Mouse (Mus musculus) intestine, embryonic 16.5 days (tissue): ENCODE data around the gene Sept9. TPM values are rescaled to one million over a fixed set of nuclear protein-coding genes. Genes with fewer than 3 reads are reported as not detected.

Source experiments
- ATAC-seq: fragments of 200-750 bp; cut with Nextera tagmentation; 2 replicates; pipeline ENCODE4 v1.8.0; 2017; ENCODE audit warnings: moderate TSS enrichment, moderate library complexity
- H3K27ac ChIP-seq: fragments of 300-500 bp; sonication (generic); 2 replicates; pipeline ENCODE4 v1.5.1; 2014; ENCODE audit warnings: mild to moderate bottlenecking, low read length
- H3K27me3 ChIP-seq: fragments of 300-500 bp; sonication (generic); replicated peaks from 2 replicates; pipeline ENCODE4 v1.6.1; 2014; ENCODE audit warnings: low read length, control low read depth, mixed read lengths; ENCODE audit not compliant: control insufficient read depth, insufficient read depth
- H3K36me3 ChIP-seq: fragments of 300-500 bp; sonication (generic); 2 replicates; pipeline ENCODE4 v1.6.1; 2014; ENCODE audit warnings: low read length, control low read depth; ENCODE audit not compliant: control insufficient read depth, insufficient read depth
- H3K4me1 ChIP-seq: fragments of 300-500 bp; sonication (generic); 2 replicates; pipeline ENCODE4 v1.6.1; 2014; ENCODE audit warnings: low read length, control low read depth, mixed read lengths; ENCODE audit not compliant: control insufficient read depth, insufficient read depth
- H3K4me2 ChIP-seq: fragments of 300-500 bp; sonication (generic); 2 replicates; pipeline ENCODE4 v1.6.1; 2014; ENCODE audit warnings: low read depth, low read length, control low read depth
- H3K4me3 ChIP-seq: fragments of 300-500 bp; sonication (generic); 2 replicates; pipeline ENCODE4 v1.5.1; 2014; ENCODE audit warnings: mild to moderate bottlenecking, low read length
- H3K9ac ChIP-seq: fragments of 300-500 bp; sonication (generic); 2 replicates; pipeline ENCODE4 v1.6.1; 2014; ENCODE audit warnings: low read depth, low read length
- H3K9me3 ChIP-seq: fragments of 300-500 bp; sonication (generic); 2 replicates; pipeline ENCODE4 v1.6.1; 2016; ENCODE audit warnings: low read length, control low read depth; ENCODE audit not compliant: control insufficient read depth
- WGBS: fragments of 180-500 bp; shearing (Covaris S2); extraction: QIAGEN DNeasy Blood & Tissue Kit; methylation state at CpG from one replicate; pipeline ENCODE4 v1.1.7; 2014; 5-methylcytosine and 5-hydroxymethylcytosine counted together
- polyA plus RNA-seq: library from polyadenylated mRNA; unstranded; fragments of >200 nt; fragmentation: Nextera tagmentation; extraction: Ambion mirVana; gene quantifications from 2 replicates; pipeline ENCODE4 v1.2.1, GENCODE M21; 2015

The Sept9 gene
- polyA plus RNA-seq, 1 experiment from 2014 or later: 183 TPM

- Histone ChIP-seq H3K4me3 (no peak overlapping the region), H3K9me3 (no peaks in the 10 kb centered on the region), H3K36me3 (peaks cover 11% of the 10 kb centered on the region), H3K4me2 (no peak overlapping the region), H3K27ac (peak overlapping the region; percentile 59; the same call in 1 of the 2 replicates), H3K9ac (0 out of 2 replicates have a peak overlapping the region, but pooled peaks have one; percentile 28), H3K27me3 (no peaks in the 10 kb centered on the region), H3K4me1 (peaks cover 78% of the 10 kb centered on the region)
- WGBS: 77% methylated on average over 4 of the region's 4 CpGs
- ATAC-seq: no peak
Measured at GRCm38 (mm10) chr11:117347256-117347655, 147.8 kb downstream of the Sept9 start.

- peak overlapping the region; percentile 39; the same call in 1 of the 2 replicates for H3K9ac ChIP-seq
- no peak for ATAC-seq
- H3K4me1 ChIP-seq: peaks cover 69% of the 10 kb centered on the region
- H3K27ac ChIP-seq: peak overlapping the region; percentile 75
- WGBS: 44% methylated on average over 10 of the region's 10 CpGs
- H3K4me2 ChIP-seq: no peak overlapping the region
- no peak overlapping the region for H3K4me3 ChIP-seq
- no peaks in the 10 kb centered on the region for H3K27me3 ChIP-seq
- H3K36me3 ChIP-seq: peaks cover 15% of the 10 kb centered on the region
- H3K9me3 ChIP-seq: no peaks in the 10 kb centered on the region
Measured at GRCm38 (mm10) chr11:117348429-117349103, 149.1 kb downstream of the Sept9 start.

GRCm38 (mm10) chr11:117349429-117350363 lies 150.2 kb downstream of the Sept9 start:
- peaks cover 18% of the 10 kb centered on the region for H3K36me3 ChIP-seq
- 29% methylated on average over 20 of the region's 20 CpGs for WGBS
- H3K4me2 ChIP-seq: no peak overlapping the region
- peak overlapping the region; percentile 75 for H3K27ac ChIP-seq
- ATAC-seq: no peak
- H3K4me1 ChIP-seq: peaks cover 58% of the 10 kb centered on the region
- H3K4me3 ChIP-seq: no peak overlapping the region
- no peaks in the 10 kb centered on the region for H3K9me3 ChIP-seq
- no peaks in the 10 kb centered on the region for H3K27me3 ChIP-seq
- peak overlapping the region; percentile 27 for H3K9ac ChIP-seq

GRCm38 (mm10) chr11:117350462-117351222 lies 151.2 kb downstream of the Sept9 start:
- Histone ChIP-seq H3K4me2 (no peak overlapping the region), H3K9me3 (0 out of 2 replicates have a peak, but pooled peaks cover 6% of the 10 kb centered on the region), H3K27me3 (no peaks in the 10 kb centered on the region), H3K9ac (peak overlapping the region; percentile 27; the same call in 1 of the 2 replicates), H3K4me1 (peaks cover 48% of the 10 kb centered on the region), H3K4me3 (no peak overlapping the region), H3K36me3 (peaks cover 28% of the 10 kb centered on the region), H3K27ac (no peak overlapping the region; the same call in 1 of the 2 replicates)
- no peak for ATAC-seq
- WGBS: 73% methylated on average over 11 of the region's 11 CpGs

- H3K4me3 ChIP-seq: no peak overlapping the region
- peaks cover 24% of the 10 kb centered on the region for H3K4me1 ChIP-seq
- 90% methylated on average over 11 of the region's 11 CpGs for WGBS
- H3K9ac ChIP-seq: no peak overlapping the region
- ATAC-seq: no peak
- H3K36me3 ChIP-seq: peaks cover 37% of the 10 kb centered on the region
- H3K9me3 ChIP-seq: 0 out of 2 replicates have a peak, but pooled peaks cover 6% of the 10 kb centered on the region
- H3K27ac ChIP-seq: no peak overlapping the region
- no peaks in the 10 kb centered on the region for H3K27me3 ChIP-seq
- H3K4me2 ChIP-seq: no peak overlapping the region
Measured at GRCm38 (mm10) chr11:117353126-117353525, 153.7 kb downstream of the Sept9 start.

GRCm38 (mm10) chr11:117354107-117354506 lies 154.6 kb downstream of the Sept9 start:
- H3K27ac ChIP-seq: no peak overlapping the region

GRCm38 (mm10) chr11:117356937-117357336 lies 157.5 kb downstream of the Sept9 start:
- H3K9ac ChIP-seq: no peak overlapping the region
- no peak for ATAC-seq
- H3K9me3 ChIP-seq: 0 out of 2 replicates have a peak, but pooled peaks cover 6% of the 10 kb centered on the region
- 57% methylated on average over 3 of the region's 3 CpGs for WGBS
- H3K4me2 ChIP-seq: no peak overlapping the region
- peaks cover 49% of the 10 kb centered on the region for H3K36me3 ChIP-seq
- H3K4me3 ChIP-seq: no peak overlapping the region
- H3K27ac ChIP-seq: no peak overlapping the region
- H3K27me3 ChIP-seq: no peaks in the 10 kb centered on the region
- peaks cover 3% of the 10 kb centered on the region; the same call in 1 of the 2 replicates for H3K4me1 ChIP-seq

More at GRCm38 (mm10) chr11:117354107-117354506, 154.6 kb downstream of the Sept9 start:
- Histone ChIP-seq H3K4me1 (peaks cover 16% of the 10 kb centered on the region), H3K4me2 (no peak overlapping the region), H3K9me3 (0 out of 2 replicates have a peak, but pooled peaks cover 6% of the 10 kb centered on the region), H3K9ac (no peak overlapping the region), H3K36me3 (peaks cover 38% of the 10 kb centered on the region), H3K4me3 (no peak overlapping the region), H3K27me3 (no peaks in the 10 kb centered on the region)
- 88% methylated on average over 4 of the region's 4 CpGs for WGBS
- ATAC-seq: no peak

- 35% methylated on average over 8 of the region's 8 CpGs for WGBS
- peak; percentile 57 for ATAC-seq
- Histone ChIP-seq H3K27me3 (no peaks in the 10 kb centered on the region), H3K9me3 (0 out of 2 replicates have a peak, but pooled peaks cover 6% of the 10 kb centered on the region), H3K4me3 (no peak overlapping the region), H3K9ac (no peak overlapping the region), H3K36me3 (peaks cover 45% of the 10 kb centered on the region), H3K4me2 (no peak overlapping the region), H3K4me1 (peaks cover 3% of the 10 kb centered on the region; the same call in 1 of the 2 replicates), H3K27ac (no peak overlapping the region)
Measured at GRCm38 (mm10) chr11:117357916-117358639, 158.6 kb downstream of the Sept9 start.
